Mouse (Mus musculus) thymus, adult 2 months (tissue): ENCODE measurements at regions not wholly inside any gene's neighbourhood (a gene's known extent, or its start where the extent isn't known, plus 50 kb on each side); places are given as distances from the start of the nearest gene placed in this dataset.

Experiments
- DNase-seq: peaks from one replicate; pipeline ENCODE4 v3.0.0; 2021
- H3K27ac ChIP-seq: fragments of 200-500 bp; 2 replicates; pipeline ENCODE4 v1.5.1; 2012; ENCODE audit warnings: low read length, control low read depth; ENCODE audit not compliant: control insufficient read depth, insufficient read depth
- H3K27me3 ChIP-seq: fragments of 200-500 bp; 2 replicates; pipeline ENCODE4 v1.6.1; 2012; ENCODE audit warnings: mild to moderate bottlenecking, low read length, moderate library complexity, mixed read lengths; ENCODE audit not compliant: control insufficient read depth, insufficient read depth
- H3K36me3 ChIP-seq: fragments of 200-500 bp; 2 replicates; pipeline ENCODE4 v1.6.1; 2012; ENCODE audit warnings: mild to moderate bottlenecking, low read length, moderate library complexity; ENCODE audit not compliant: control insufficient read depth, insufficient read depth
- H3K4me1 ChIP-seq: fragments of 200-500 bp; replicated peaks from 2 replicates; pipeline ENCODE4 v1.6.1; 2012; ENCODE audit warnings: low read length; ENCODE audit not compliant: control insufficient read depth, insufficient read depth
- H3K4me3 ChIP-seq: fragments of 200-500 bp; 2 replicates; pipeline ENCODE4 v1.5.1; 2012; ENCODE audit warnings: mild to moderate bottlenecking, low read length, control low read depth, moderate library complexity; ENCODE audit not compliant: control insufficient read depth, insufficient read depth
- CTCF ChIP-seq: fragments of 200-500 bp; IDR thresholded peaks from 2 replicates; pipeline ENCODE4 v1.5.1; 2012; ENCODE audit warnings: mild to moderate bottlenecking, control low read depth, low read length, moderate library complexity, borderline replicate concordance; ENCODE audit not compliant: control insufficient read depth, poor library complexity, insufficient read depth; ENCODE audit errors: extremely low read depth
- POLR2A ChIP-seq: fragments of 200-500 bp; IDR thresholded peaks from 2 replicates; pipeline ENCODE4 v1.6.1; 2012; ENCODE audit warnings: mild to moderate bottlenecking, low read length, control low read depth, moderate library complexity; ENCODE audit not compliant: control insufficient read depth, poor library complexity, insufficient read depth; ENCODE audit errors: extremely low read depth
- WGBS: fragments of 180-500 bp; shearing (Covaris S2); methylation state at CpG from one replicate; pipeline ENCODE4 v1.1.7; 2018; 5-methylcytosine and 5-hydroxymethylcytosine counted together

DNA sequence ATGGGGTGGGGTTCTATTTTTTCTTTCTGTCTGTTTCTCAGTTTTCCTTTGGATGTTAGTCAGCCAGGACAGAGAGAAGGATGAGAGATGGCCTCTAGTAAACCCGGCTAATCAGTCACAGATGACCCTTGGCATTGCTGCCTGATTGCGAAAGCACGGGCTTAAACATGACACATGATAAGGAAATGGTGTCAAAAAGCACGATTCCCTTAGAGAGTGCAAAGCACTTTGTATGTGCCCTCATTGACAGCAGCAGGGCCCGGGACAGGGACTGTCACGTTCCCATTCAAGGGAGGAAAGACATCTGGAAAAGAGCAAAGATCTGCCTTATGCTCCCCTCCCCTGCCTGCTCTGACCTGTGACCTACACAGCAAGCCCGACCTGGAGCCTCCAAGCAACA, 234.1 kb downstream of the Foxo1 start:
- Histone ChIP-seq H3K4me3 (no peak overlapping the region), H3K36me3 (no peaks in the 10 kb centered on the region), H3K27ac (no peak overlapping the region), H3K4me1 (peaks cover 7% of the 10 kb centered on the region), H3K27me3 (no peaks in the 10 kb centered on the region)
- no peak for TF ChIP-seq CTCF
- TF ChIP-seq POLR2A = no peak
- 90% methylated on average over 7 of the region's 7 CpGs for WGBS
- DNase-seq = no peak

DNA sequence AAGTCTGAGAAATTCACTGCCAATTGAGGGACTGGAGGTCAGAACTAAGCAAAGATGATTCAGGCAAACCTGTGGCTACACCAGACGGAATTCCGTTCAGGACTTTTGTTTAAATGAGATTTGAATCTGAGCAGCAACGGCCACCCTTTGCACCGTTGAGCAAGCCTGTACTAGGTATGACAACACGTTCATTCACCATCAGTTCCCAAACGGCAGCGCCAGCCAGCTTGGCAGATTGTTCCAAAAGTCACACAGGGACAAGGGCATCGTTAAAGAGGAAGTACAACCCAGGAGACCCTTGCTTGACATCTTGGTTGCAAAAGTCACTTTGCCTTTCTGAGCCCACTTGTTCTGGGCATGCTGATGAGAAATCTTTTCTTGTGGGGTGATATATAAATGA, 233.5 kb downstream of the Foxo1 start:
- DNase-seq = no peak
- Histone ChIP-seq H3K36me3 (no peaks in the 10 kb centered on the region), H3K27me3 (no peaks in the 10 kb centered on the region), H3K4me3 (no peak overlapping the region), H3K4me1 (peaks cover 7% of the 10 kb centered on the region), H3K27ac (no peak overlapping the region)
- no peak for TF ChIP-seq CTCF
- no peak for TF ChIP-seq POLR2A
- 82% methylated on average over 8 of the region's 8 CpGs for WGBS

- Histone ChIP-seq H3K4me3 (no peak overlapping the region), H3K27ac (no peak overlapping the region), H3K4me1 (peaks cover 7% of the 10 kb centered on the region), H3K36me3 (no peaks in the 10 kb centered on the region), H3K27me3 (no peaks in the 10 kb centered on the region)
- peak; percentile 35 for DNase-seq
- TF ChIP-seq POLR2A = no peak
- peak; percentile 15; the same call in 1 of the 2 replicates for TF ChIP-seq CTCF
- 75% methylated on average over 6 of the region's 6 CpGs for WGBS
These were observed 231.9 kb downstream of the Foxo1 start for GRCm38 (mm10) chr3:52500026-52500425.

- Histone ChIP-seq H3K4me1 (peaks cover 7% of the 10 kb centered on the region), H3K27me3 (no peaks in the 10 kb centered on the region), H3K27ac (no peak overlapping the region), H3K4me3 (no peak overlapping the region), H3K36me3 (no peaks in the 10 kb centered on the region)
- no peak for DNase-seq
- no peak for TF ChIP-seq POLR2A
- no peak for TF ChIP-seq CTCF
- 100% methylated on average over 1 of the region's 1 CpGs for WGBS
These were observed 231.4 kb downstream of the Foxo1 start for GRCm38 (mm10) chr3:52499581-52499980.

- no peaks in the 10 kb centered on the region for H3K36me3 ChIP-seq
- H3K4me3 ChIP-seq = no peak overlapping the region
- peaks cover 7% of the 10 kb centered on the region for H3K4me1 ChIP-seq
- no peak overlapping the region for H3K27ac ChIP-seq
- no peak for DNase-seq
- no peaks in the 10 kb centered on the region for H3K27me3 ChIP-seq
- no peak for TF ChIP-seq POLR2A
- no peak for TF ChIP-seq CTCF
- 67% methylated on average over 15 of the region's 15 CpGs for WGBS
These were observed 230.5 kb downstream of the Foxo1 start for GRCm38 (mm10) chr3:52498506-52499228.

DNA sequence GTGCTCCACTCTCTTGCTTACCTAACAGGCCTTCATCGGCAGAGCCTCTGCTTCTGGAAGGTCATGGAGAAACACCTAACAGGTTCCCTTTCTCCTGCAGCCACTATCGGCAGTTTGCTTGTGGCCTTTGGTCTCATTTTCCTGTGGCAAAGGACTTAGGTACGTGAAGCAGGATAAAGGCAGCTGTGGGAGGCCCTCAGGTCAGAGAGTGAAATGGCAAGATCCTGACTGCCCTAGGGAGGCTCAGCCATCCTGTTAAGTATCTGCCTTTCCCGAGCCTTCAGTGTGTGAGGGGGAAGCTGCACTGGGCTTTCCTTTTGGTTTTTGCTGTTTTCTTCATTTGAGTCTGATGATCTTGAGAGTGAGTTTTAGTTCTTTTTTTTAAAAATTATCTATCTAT, 228.8 kb downstream of the Foxo1 start:
- 97% methylated on average over 4 of the region's 4 CpGs for WGBS
- H3K27me3 ChIP-seq = no peaks in the 10 kb centered on the region
- H3K4me3 ChIP-seq = no peak overlapping the region
- no peaks in the 10 kb centered on the region for H3K36me3 ChIP-seq
- no peak overlapping the region for H3K27ac ChIP-seq
- no peak for DNase-seq
- TF ChIP-seq POLR2A (no peak), CTCF (no peak)
- peaks cover 7% of the 10 kb centered on the region for H3K4me1 ChIP-seq

GRCm38 (mm10) chr3:52495401-52495800, 227.3 kb downstream of the Foxo1 start:
- DNase-seq = no peak
- H3K27ac ChIP-seq = no peak overlapping the region
- peaks cover 7% of the 10 kb centered on the region for H3K4me1 ChIP-seq
- no peaks in the 10 kb centered on the region for H3K27me3 ChIP-seq
- TF ChIP-seq CTCF (no peak), POLR2A (no peak)
- no peak overlapping the region for H3K4me3 ChIP-seq
- no peaks in the 10 kb centered on the region for H3K36me3 ChIP-seq
